ENCODE assay signal across 13 mouse cellular contexts in the genomic region with DNA sequence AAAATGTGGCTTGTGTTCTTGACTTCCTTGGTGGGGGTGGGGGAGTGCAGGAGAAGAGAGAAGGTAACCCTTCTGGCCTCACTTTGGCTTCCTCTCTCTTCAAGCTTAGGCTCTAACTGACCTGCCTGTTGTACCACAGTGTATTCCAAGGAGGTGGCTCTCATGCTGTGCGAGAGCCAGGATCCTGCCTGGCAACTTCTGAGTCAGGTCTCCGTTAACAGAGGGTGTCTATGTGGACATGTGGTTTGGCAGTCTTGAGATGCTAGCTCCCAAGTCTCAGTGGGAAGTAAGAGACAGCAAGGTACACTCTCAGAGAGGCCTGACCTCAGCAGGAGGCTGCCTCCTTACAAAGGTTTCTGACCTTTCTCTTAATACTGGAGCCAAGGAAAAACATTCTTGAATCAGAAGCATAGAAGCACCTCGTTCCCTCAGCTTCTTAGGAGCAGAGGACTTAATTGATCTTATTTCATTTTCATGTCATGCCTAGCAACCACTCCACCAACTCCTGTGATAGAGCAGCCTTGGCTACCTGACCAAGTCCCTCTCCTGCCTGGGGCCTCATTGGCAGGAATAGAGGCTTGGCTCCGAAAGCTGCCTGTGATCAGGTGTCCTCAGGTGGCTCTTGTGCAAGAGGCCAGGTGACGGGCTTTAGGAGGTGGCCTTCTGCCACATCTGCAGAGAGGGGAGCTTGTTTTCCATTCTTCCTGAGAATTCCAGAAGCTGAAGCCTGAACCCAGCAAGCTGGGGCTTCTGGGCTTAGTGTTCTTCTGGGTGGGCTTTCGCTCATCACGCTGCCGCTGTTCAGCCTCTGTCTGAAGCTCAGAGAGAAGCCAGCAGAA. TPM values are rescaled to one million over a fixed set of nuclear protein-coding genes. Genes with fewer than 3 reads are reported as not detected.
A peak's percentile ranks its signal among the peaks of the same experiment; 100 is the strongest.
DNase-seq lines count a peak whose midpoint lies in the region; ATAC-seq lines count a peak whose summit lies in the region.
"Had no signal": no experiment of that assay in that cellular context is flagged by ENCODE, and none has a peak within 500 bp of the region (broad histone marks: within the 10 kb centered on the region; RNA-seq: fewer than 3 reads in every experiment).

No protein-coding gene starts in this region.

- no peak overlapping the region for H3K27ac ChIP-seq in kidney, embryonic 15.5 days
- no peak overlapping the region for H3K27ac ChIP-seq in kidney, embryonic 14.5 days (ENCODE audit: low read depth, low read length)
- H3K27ac ChIP-seq: kidney, postnatal 0 days; limb, embryonic 12.5 days had no signal

- 73% methylated on average over 8 of the region's 8 CpGs for WGBS in kidney, embryonic 15.5 days
- WGBS in kidney, embryonic 14.5 days = 77% methylated on average over 8 of the region's 8 CpGs

- ATAC-seq in kidney, embryonic 15.5 days (replicated peaks; ENCODE audit: low FRiP score) = no peak
- ATAC-seq in kidney, embryonic 14.5 days (ENCODE audit: low FRiP score, low TSS enrichment) = no peak
- ATAC-seq: activated CD4-positive, CD25-positive, alpha-beta regulatory T cell, adult 4 months; hindbrain, embryonic 16.5 days had no signal

- 0 out of 2 replicates have a peak, but pooled peaks cover 6% of the 10 kb centered on the region for H3K27me3 ChIP-seq in kidney, embryonic 15.5 days
- H3K27me3 ChIP-seq in kidney, embryonic 14.5 days (ENCODE audit: control insufficient read depth, insufficient read depth, low read length) = no peaks in the 10 kb centered on the region

- H3K4me3 ChIP-seq in kidney, embryonic 15.5 days (replicated peaks) = no peak overlapping the region
- no peak overlapping the region for H3K4me3 ChIP-seq in kidney, embryonic 14.5 days (ENCODE audit: low read length)
- H3K4me3 ChIP-seq: limb, embryonic 12.5 days had no signal

- peak; percentile 71 to 72 for DNase-seq in cerebellum, postnatal 10 days
- DNase-seq in gastrocnemius, postnatal 25 days = peak; percentile 74
- DNase-seq in lung, postnatal 25 days (ENCODE audit: low spot score) = peak; percentile 63
- no peak for DNase-seq in right cerebral cortex, adult 2 months (ENCODE audit: low spot score in 2 of 2)
- DNase-seq in adrenal gland, adult 8-10 months = no peak
- no peak for DNase-seq in embryo, embryonic 11 days

- H3K9me3 ChIP-seq in kidney, embryonic 15.5 days (replicated peaks) = no peaks in the 10 kb centered on the region
- H3K9me3 ChIP-seq in kidney, embryonic 14.5 days (ENCODE audit: control insufficient read depth, low read length) = no peaks in the 10 kb centered on the region
- H3K9me3 ChIP-seq: limb, embryonic 12.5 days had no signal

- 0 out of 2 replicates have a peak overlapping the region, but pooled peaks have one; percentile 8 for H3K9ac ChIP-seq in kidney, embryonic 15.5 days
- H3K9ac ChIP-seq in kidney, embryonic 14.5 days (ENCODE audit: low read depth, low read length) = no peak overlapping the region
- H3K9ac ChIP-seq: limb, embryonic 12.5 days had no signal

- H3K4me2 ChIP-seq in kidney, embryonic 15.5 days = no peak overlapping the region
- no peak overlapping the region for H3K4me2 ChIP-seq in kidney, embryonic 14.5 days (replicated peaks; ENCODE audit: low read depth, low read length)
- H3K4me2 ChIP-seq: limb, embryonic 12.5 days had no signal

- H3K36me3 ChIP-seq in kidney, embryonic 15.5 days = no peaks in the 10 kb centered on the region
- no peaks in the 10 kb centered on the region for H3K36me3 ChIP-seq in kidney, embryonic 14.5 days (ENCODE audit: control insufficient read depth, insufficient read depth, low read length)
- H3K36me3 ChIP-seq: limb, embryonic 12.5 days had no signal

- H3K4me1 ChIP-seq in kidney, embryonic 15.5 days = peaks cover 3% of the 10 kb centered on the region
- H3K4me1 ChIP-seq in kidney, embryonic 14.5 days (ENCODE audit: control insufficient read depth, insufficient read depth, low read length) = no peaks in the 10 kb centered on the region
- H3K4me1 ChIP-seq: limb, embryonic 12.5 days had no signal

RNA-seq across cellular contexts. Expression of a gene that starts 25.3 kb away (rescaled TPM):
- polyA plus RNA-seq in kidney, embryonic 15.5 days (2015; fragmentation: Nextera tagmentation; extraction: Ambion mirVana) = 69.8 and 74.6 TPM in 2 replicates
- 68.1 and 82.1 TPM in 2 replicates for polyA plus RNA-seq in kidney, embryonic 14.5 days (2014; fragmentation: Nextera tagmentation; extraction: Ambion mirVana)
- total RNA-seq in gastrocnemius, postnatal 25 days (2021) = 10 to 100 TPM; 74.3 to 77.4 TPM
- total RNA-seq in adrenal gland, adult 8-10 months (2022) = 10 to 100 TPM; 40.7 to 55.4 (median 49.6) TPM

RNA-seq across cellular contexts. Expression of a gene that starts 31.5 kb away (rescaled TPM):
- 0.27 and 0.35 TPM in 2 replicates for polyA plus RNA-seq in kidney, embryonic 15.5 days (2015; fragmentation: Nextera tagmentation; extraction: Ambion mirVana)
- polyA plus RNA-seq in kidney, embryonic 14.5 days (2014; fragmentation: Nextera tagmentation; extraction: Ambion mirVana) = 0.20 and 0.29 TPM in 2 replicates
- total RNA-seq in gastrocnemius, postnatal 25 days (2021) = under 1 TPM; 0.11 to 0.26 TPM
- under 1 TPM in 3 of 4 experiments, not detected in 1; 0.12 to 0.25 (median 0.19) TPM for total RNA-seq in adrenal gland, adult 8-10 months (2022)
- polyA plus RNA-seq: C2C12; hindbrain, embryonic 16.5 days; limb, embryonic 12.5 days had no signal

Comparison
In these comparisons a context has a peak if more than half of its experiments do, and no peak if none do; other contexts are left out.
1. DNase-seq: peak in cerebellum, postnatal 10 days (2 of 2), gastrocnemius, postnatal 25 days (single experiment) and lung, postnatal 25 days (single experiment); none in right cerebral cortex, adult 2 months (0 of 2), adrenal gland, adult 8-10 months (single experiment) and embryo, embryonic 11 days (single experiment).